Mouse (Mus musculus) frontal cortex, adult (tissue): ENCODE results near the gene Olfm2.
"Not testable (repeated sequence)": the region's sequence is repeated elsewhere in the genome, so short reads cannot be mapped to it uniquely, and the experiment has no call there.

ENCODE experiments used
- ATAC-seq: cut with Nextera tagmentation; 2 replicates; pipeline ENCODE4 v1.9.2; 2017; ENCODE audit warnings: mild to moderate bottlenecking, moderate library complexity, mixed read lengths; ENCODE audit not compliant: low TSS enrichment

Olfm2 gene

GRCm38 (mm10) chr9:20653859-20654258, 92.3 kb downstream of the Olfm2 start:
- ATAC-seq: no peak

DNA sequence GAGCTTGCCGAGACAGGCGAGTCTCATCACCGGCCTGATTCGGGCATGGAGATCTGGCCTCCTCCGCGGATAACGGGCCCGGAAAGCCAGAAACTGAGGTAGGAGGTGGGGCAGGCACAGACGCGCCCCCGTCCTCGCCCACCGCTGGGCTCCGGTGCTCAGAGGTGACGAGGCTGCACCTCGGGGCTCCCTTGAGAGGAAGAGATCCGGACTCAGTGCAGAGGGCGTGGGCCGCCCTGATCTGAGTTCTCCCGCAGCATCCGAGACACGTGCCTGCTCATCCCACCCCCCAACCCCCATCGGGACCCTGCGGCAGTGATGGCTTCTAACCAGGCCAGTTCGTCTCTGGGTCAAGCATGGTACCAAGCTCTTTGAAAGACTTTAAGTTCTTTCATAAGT, 93.9 kb downstream of the Olfm2 start:
- ATAC-seq: peak; percentile 2; the same call in 1 of the 2 replicates

DNA sequence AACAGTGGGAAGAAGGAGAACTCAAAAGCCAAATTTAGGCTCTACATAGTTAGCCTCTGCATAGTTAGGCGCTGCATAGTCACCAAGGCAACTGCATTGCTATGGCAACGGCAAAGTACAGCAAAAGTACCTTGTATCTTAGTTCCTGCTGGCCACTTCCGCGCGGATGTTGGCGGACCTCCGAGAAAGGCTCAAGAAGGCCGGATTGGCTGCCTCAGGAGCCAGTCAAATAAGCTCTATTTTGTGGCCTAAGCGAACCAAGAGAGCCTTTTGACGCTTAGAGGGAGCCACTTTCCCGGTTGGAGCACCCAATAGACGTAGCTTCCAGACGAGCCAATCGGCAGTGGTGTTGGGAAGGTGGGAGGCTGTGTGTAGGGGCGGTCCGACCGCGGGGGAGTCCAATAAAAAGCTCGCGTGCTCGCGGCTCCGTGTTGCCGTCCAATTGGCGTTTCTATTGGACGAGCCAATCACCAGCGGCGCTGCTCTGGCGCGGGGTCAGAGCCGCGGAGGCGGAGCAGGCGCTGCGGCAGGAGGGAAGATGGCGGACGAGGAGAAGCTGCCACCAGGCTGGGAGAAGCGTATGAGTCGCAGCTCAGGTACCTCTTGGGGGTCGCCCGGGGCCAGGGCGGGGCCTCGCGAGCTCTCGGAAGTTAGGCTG, 94.4 kb downstream of the Olfm2 start, which contains the start of gene Pin1:
Gene Pin1 (plus strand): TSS at position 494 of the 658 bp plus-strand sequence.
- peak; percentile 93 for ATAC-seq

DNA sequence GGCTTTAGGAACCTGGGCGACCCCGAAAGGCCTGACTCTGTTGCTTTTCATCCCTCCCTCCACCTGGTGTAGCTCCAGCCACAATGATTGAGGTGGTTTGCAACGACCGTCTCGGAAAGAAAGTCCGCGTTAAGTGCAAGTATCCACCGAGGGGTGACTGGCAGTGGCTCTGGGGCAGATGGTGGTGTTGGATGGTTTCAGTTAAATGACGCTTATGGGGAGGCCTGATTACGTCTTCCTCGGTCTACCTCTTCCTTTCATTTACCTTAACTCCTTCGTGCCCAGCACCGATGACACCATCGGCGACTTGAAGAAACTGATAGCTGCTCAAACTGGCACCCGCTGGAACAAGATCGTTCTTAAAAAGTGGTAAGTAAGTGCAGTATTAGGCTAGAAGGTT, 101.0 kb downstream of the Olfm2 start:
- ATAC-seq: 0 out of 2 replicates have a peak, but pooled peaks have one; percentile 32

- peak; percentile 89 for ATAC-seq
Observed at GRCm38 (mm10) chr9:20644360-20645081, 101.6 kb downstream of the Olfm2 start, which contains the start of gene Fbxl12. Gene Fbxl12 (minus strand): TSS chr9:20644767.

- ATAC-seq: no peak
Observed at GRCm38 (mm10) chr9:20643781-20644180, 102.4 kb downstream of the Olfm2 start.

DNA sequence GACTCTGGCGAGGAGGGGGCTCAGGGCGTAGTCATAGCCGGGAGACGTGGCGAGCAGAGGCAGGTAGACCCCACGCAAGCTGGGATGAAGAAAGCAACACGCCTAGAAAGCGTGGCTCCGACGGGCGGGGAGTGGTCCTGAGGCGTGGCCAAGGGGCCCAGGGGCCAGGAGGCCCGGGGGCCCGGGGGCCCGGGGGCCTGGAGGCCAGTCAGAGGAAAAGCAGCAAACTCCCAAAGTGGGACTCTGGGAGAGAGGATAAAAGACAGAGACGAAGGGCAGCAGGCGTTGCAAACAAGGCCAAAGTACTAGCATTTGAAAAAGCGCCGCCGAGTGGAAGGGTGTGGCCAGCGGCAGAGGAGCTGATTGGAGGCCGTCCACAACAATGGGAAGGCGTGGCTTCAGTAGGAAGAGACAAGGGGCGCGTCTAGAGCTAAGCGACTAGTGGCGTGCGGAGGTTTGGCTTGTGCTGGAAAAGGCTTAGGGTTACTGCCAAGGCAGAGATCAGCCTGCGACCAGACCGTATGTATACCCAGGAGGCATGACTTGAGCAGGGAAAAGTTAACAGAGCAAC, 103.2 kb downstream of the Olfm2 start:
- peak; percentile 56 for ATAC-seq

- ATAC-seq: no peak
Observed at GRCm38 (mm10) chr9:20642101-20642895, 103.9 kb downstream of the Olfm2 start, which contains the start of gene Ubl5. Gene Ubl5 (plus strand): TSS chr9:20642878.

DNA sequence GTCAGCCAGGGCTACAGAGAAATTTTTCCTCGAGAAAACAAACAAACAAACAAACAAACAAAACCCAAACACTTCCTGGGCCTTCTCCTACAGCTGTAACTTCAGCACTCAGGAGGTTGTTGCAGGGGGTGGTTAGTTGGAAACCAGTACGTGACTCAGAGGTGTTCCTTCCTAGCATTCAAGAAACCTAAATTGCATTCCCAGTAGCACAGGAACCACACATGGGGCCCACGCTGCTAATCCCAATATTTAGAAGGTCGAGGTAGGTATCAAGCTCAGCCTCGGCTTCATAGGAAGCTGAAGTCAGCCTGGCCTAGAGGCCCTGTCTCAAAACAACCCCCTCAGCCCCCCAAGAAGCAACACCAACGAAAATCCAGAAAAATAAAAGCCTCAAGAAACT, 104.6 kb downstream of the Olfm2 start:
- ATAC-seq: no peak

DNA sequence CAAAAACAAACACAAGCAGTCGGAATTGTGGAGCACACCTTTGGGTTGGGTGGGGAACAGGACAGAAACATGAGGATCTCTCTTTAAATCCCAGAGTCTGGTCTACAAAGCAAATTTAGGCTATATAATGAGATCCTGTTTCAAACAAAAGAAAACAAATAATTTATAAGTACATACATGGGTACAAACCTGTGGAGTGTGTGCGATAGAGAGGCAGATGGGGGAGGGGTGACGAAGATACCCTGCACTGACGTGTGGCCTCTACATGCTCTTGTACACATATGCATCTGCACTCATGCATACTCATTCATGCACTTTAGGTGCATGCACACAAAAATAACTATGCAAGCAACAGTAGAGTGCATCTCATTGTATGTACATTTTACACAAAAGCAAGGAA, 106.7 kb downstream of the Olfm2 start:
- no peak for ATAC-seq

GRCm38 (mm10) chr9:20638552-20638951, 107.6 kb downstream of the Olfm2 start:
- no peak for ATAC-seq

DNA sequence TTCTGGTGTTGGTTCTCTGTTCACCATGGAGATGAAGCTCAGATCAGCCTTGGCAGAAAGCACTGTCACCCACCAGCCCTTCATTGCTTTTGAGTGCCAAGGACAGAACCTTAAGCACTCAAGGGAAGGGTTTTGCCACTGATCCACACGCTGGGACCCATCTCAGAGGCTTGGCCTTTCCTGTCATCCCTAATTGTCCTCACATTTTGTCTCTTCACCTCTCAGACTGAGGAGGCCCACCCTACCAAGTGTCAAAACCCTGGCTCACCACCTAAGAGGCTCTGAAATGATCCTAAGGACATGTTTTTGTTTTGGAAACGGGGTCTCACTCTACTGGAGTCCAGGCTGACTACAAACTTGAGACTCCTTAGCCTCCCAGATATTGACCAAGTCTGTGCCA, 109.4 kb downstream of the Olfm2 start:
- no peak for ATAC-seq

DNA sequence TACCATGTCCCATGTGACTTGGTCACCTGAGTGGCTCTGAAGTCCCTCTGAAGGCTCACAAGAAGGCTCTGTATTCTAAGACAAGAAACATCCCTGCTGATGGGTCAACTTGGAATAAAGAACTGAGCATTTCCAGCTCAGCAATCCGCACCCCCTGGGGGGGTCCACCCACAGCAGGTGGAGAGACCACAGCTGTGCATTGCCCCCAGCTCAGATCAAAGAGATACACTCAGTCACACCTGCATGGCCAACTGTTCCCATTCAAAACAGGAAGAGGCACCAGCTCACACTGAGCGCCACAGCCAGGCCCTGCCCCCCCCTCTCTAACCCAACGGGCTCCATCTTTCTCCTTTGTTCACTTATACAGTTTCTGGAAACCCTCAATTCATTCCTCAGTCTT, 109.9 kb downstream of the Olfm2 start:
- no peak for ATAC-seq

GRCm38 (mm10) chr9:20635676-20636075, 110.5 kb downstream of the Olfm2 start:
- ATAC-seq: not testable (repeated sequence)

DNA sequence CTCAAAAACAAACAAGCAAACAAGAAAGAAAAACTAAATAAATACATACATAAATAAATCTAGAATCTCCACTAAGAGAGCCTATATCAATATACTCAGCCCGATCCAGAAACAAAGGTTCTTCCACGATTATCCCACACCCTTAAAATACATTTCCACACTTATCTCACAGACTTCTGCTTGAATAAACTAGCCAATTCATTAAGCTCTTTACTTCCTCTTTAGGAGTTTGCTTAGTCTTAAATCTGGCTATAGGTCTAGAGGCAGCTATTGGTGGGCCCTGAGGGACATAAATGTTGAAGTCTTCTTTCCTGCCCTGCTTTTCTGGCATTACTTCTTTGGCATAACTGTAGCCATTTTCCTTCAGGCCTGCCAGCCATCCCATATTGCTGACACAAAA, 114.8 kb downstream of the Olfm2 start:
- no peak for ATAC-seq
